Mouse (Mus musculus): Measurements from ENCODE around the gene Mtx2.

GRCm38 (mm10) chr2:74892881-74893615 lies 67.4 kb downstream of the Mtx2 start:
- TF ChIP-seq CHD2 (IDR thresholded peaks at IDR 0.05; ENCODE audit: low read depth, low read length) = no peak
- TF ChIP-seq MAFK (IDR thresholded peaks at IDR 0.05; ENCODE audit: insufficient read depth, low read depth, low read length) = no peak
